Mouse (Mus musculus) urinary bladder, postnatal 10 days (tissue): ENCODE data around the gene Oasl2.
"Not testable (repeated sequence)": the region's sequence is repeated elsewhere in the genome, so short reads cannot be mapped to it uniquely, and the experiment has no call there.

Source experiments
- DNase-seq: peaks from one replicate; pipeline ENCODE4 v3.0.0; 2022; ENCODE audit warnings: low spot score

Oasl2 gene

GRCm38 (mm10) chr5:114915854-114916253 lies 19.1 kb downstream of the Oasl2 start:
- no peak for DNase-seq

- no peak for DNase-seq
These were observed 20.0 kb downstream of the Oasl2 start for GRCm38 (mm10) chr5:114916777-114917176.

GRCm38 (mm10) chr5:114917357-114917756 lies 20.6 kb downstream of the Oasl2 start:
- not testable (repeated sequence) for DNase-seq

- no peak for DNase-seq
These were observed 25.0 kb downstream of the Oasl2 start for GRCm38 (mm10) chr5:114921551-114922365.

- no peak for DNase-seq
These were observed 25.6 kb downstream of the Oasl2 start for GRCm38 (mm10) chr5:114922366-114922731.

GRCm38 (mm10) chr5:114922998-114923473 lies 26.3 kb downstream of the Oasl2 start, which contains the start of gene Oasl1:
Gene Oasl1, plus strand, starts transcription at chr5:114923240.
- no peak for DNase-seq

- no peak for DNase-seq
These were observed 29.5 kb downstream of the Oasl2 start for GRCm38 (mm10) chr5:114926153-114926684.

GRCm38 (mm10) chr5:114926753-114927152 lies 30.0 kb downstream of the Oasl2 start:
- no peak for DNase-seq

- DNase-seq = no peak
These were observed 34.9 kb downstream of the Oasl2 start for GRCm38 (mm10) chr5:114931626-114932025.

GRCm38 (mm10) chr5:114933206-114933605 lies 36.5 kb downstream of the Oasl2 start:
- DNase-seq = no peak

GRCm38 (mm10) chr5:114935838-114936237 lies 39.1 kb downstream of the Oasl2 start:
- DNase-seq = no peak

GRCm38 (mm10) chr5:114941138-114941537 lies 44.4 kb downstream of the Oasl2 start:
- not testable (repeated sequence) for DNase-seq

GRCm38 (mm10) chr5:114942074-114942765 lies 45.5 kb downstream of the Oasl2 start, which contains the start of gene 2210016L21Rik:
Gene 2210016L21Rik, plus strand, starts transcription at chr5:114942158.
- DNase-seq = no peak

GRCm38 (mm10) chr5:114942766-114943130 lies 46.0 kb downstream of the Oasl2 start:
- DNase-seq = no peak

GRCm38 (mm10) chr5:114945072-114945471 lies 48.3 kb downstream of the Oasl2 start:
- DNase-seq = no peak

- DNase-seq = no peak
These were observed 52.2 kb downstream of the Oasl2 start for GRCm38 (mm10) chr5:114948891-114949290.

- no peak for DNase-seq
These were observed 52.6 kb downstream of the Oasl2 start for GRCm38 (mm10) chr5:114949316-114949715.

- no peak for DNase-seq
These were observed 53.1 kb downstream of the Oasl2 start for GRCm38 (mm10) chr5:114949812-114950211.

GRCm38 (mm10) chr5:114950669-114951068 lies 53.9 kb downstream of the Oasl2 start:
- no peak for DNase-seq

GRCm38 (mm10) chr5:114951279-114951880 lies 54.6 kb downstream of the Oasl2 start:
- DNase-seq = no peak

- DNase-seq = no peak
These were observed 56.6 kb downstream of the Oasl2 start for GRCm38 (mm10) chr5:114953326-114953725.

GRCm38 (mm10) chr5:114958069-114958468 lies 61.3 kb downstream of the Oasl2 start:
- DNase-seq = no peak
